Mouse (Mus musculus): ENCODE results near the gene Scgb1b19.
"Not testable (repeated sequence)": the region's sequence is repeated elsewhere in the genome, so short reads cannot be mapped to it uniquely, and the experiment has no call there.

Scgb1b19 gene

GRCm38 (mm10) chr7:33286991-33287390, at the start of gene Scgb1b19:
Gene Scgb1b19, plus strand, starts transcription at chr7:33287291.
- not testable (repeated sequence) for DNase-seq (ENCODE audit: extremely low spot score, low spot score)

DNA sequence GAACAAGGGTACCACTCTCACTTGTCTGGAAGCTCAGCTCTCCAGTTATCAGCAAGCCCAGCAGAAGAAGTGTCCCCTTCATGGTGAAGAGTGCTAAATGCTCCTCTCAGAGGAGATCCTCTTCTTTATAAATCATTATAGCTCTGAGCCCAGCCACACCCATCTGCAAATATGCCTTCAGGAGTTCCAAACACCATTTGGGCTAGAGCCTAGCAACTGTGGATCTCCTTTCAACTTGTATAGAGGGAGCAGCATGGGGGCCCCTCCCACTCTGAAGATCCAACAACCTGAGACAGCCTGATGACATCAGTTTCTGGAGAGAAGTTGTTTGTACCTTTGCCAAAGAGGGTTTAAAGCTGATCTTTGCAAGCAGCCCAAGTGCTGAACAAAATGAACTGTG, 6.9 kb upstream of the Scgb1b19 start, which contains the start of gene Scgb2b19:
Gene Scgb2b19, minus strand, starts transcription at position 101 of the 400 bp plus-strand sequence.
- not testable (repeated sequence) for DNase-seq (ENCODE audit: extremely low spot score, low spot score)

All from neural tube, embryonic 10.5 days (tissue).